Mouse (Mus musculus) liver, embryonic 11.5 days (tissue): ENCODE measurements at regions not wholly inside any gene's neighbourhood (a gene's known extent, or its start where the extent isn't known, plus 50 kb on each side); places are given as distances from the start of the nearest gene placed in this dataset.

Source experiments
- ATAC-seq: fragments of 200-750 bp; cut with Nextera tagmentation; replicated peaks from 2 replicates; pipeline ENCODE4 v1.8.0; 2017; ENCODE audit warnings: moderate number of reproducible peaks, mild to moderate bottlenecking, moderate TSS enrichment, moderate library complexity; ENCODE audit not compliant: low FRiP score
- DNase-seq: peaks from one replicate; pipeline ENCODE4 v3.0.0-alpha.2; 2017; ENCODE audit warnings: low spot score
- H3K27ac ChIP-seq: fragments of 300-500 bp; sonication (generic); 2 replicates; pipeline ENCODE4 v1.5.1; 2014; ENCODE audit warnings: mild to moderate bottlenecking, low read depth, low read length, control low read depth
- H3K27me3 ChIP-seq: fragments of 300-500 bp; sonication (generic); replicated peaks from 2 replicates; pipeline ENCODE4 v1.6.1; 2014; ENCODE audit warnings: low read length, mixed read lengths; ENCODE audit not compliant: control insufficient read depth, insufficient read depth
- H3K36me3 ChIP-seq: fragments of 300-500 bp; sonication (generic); 2 replicates; pipeline ENCODE4 v1.6.1; 2014; ENCODE audit warnings: mild to moderate bottlenecking, low read length, moderate library complexity, mixed read lengths; ENCODE audit not compliant: control insufficient read depth, insufficient read depth
- H3K4me1 ChIP-seq: fragments of 300-500 bp; sonication (generic); replicated peaks from 2 replicates; pipeline ENCODE4 v1.6.1; 2014; ENCODE audit warnings: low read length, mixed read lengths; ENCODE audit not compliant: control insufficient read depth, insufficient read depth
- H3K4me2 ChIP-seq: fragments of 300-500 bp; sonication (generic); 2 replicates; pipeline ENCODE4 v1.6.1; 2014; ENCODE audit warnings: mild to moderate bottlenecking, control low read depth, moderate library complexity
- H3K4me3 ChIP-seq: fragments of 300-500 bp; sonication (generic); 2 replicates; pipeline ENCODE4 v1.5.1; 2014; ENCODE audit warnings: low read depth, low read length, control low read depth
- H3K9ac ChIP-seq: fragments of 300-500 bp; sonication (generic); 2 replicates; pipeline ENCODE4 v1.6.1; 2014; ENCODE audit warnings: low read depth, low read length, control low read depth
- H3K9me3 ChIP-seq: fragments of 300-500 bp; sonication (generic); 2 replicates; pipeline ENCODE4 v1.6.1; 2016; ENCODE audit warnings: low read length, inconsistent platforms, mixed read lengths; ENCODE audit not compliant: control insufficient read depth
- WGBS: fragments of 180-500 bp; shearing (Covaris S2); extraction: QIAGEN DNeasy Blood & Tissue Kit; methylation state at CpG from one replicate; pipeline ENCODE4 v1.1.7; 2014; 5-methylcytosine and 5-hydroxymethylcytosine counted together

DNA sequence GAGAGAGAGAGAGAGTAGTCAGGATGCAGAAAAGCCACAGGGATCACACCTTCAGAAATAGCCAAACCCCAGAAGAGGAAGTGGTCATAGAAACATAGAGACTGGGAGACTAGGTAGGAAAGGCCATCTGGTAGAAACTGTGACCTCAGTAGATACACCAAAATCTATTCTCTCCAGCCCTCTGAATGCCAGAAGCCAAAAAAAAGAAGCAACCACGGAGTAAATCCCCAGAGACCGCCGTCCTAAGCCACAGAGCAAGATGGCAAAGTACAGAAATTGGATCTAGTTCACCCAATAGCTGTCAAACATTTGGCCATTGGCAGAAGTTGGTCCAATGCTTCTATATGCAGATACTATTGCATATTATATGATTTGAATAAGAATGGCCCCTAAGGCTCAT is 86.5 kb upstream of the Usp24 start:
- no peak overlapping the region for H3K4me2 ChIP-seq
- 43% methylated on average over 3 of the region's 3 CpGs for WGBS

DNA sequence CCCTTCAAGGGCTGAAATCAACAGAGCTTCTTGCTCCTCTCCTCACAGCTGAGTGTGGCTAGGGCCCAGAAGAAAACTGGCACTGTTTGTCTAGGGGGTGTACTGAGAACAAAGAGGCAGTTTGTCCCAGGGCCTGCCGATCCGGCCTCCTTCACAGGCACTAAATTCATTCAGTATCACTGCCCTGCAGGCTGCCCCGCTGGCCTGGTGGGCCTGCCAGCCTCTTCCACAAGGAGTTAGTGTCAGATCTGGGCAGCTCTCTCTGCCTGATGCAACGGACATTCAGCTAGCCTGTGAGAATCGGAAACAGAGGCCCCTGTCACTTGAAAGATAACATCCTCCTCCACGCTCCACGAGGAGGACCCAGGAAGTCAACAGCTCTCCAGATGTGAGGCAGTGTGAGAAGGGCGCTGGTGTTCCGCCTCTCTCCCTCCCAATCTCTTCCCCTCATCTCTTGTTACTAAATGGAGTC is 83.5 kb upstream of the Usp24 start:
- WGBS, result 11% methylated on average over 9 of the region's 9 CpGs
- peak overlapping the region; percentile 46 for H3K4me2 ChIP-seq
- peaks cover 15% of the 10 kb centered on the region for H3K4me1 ChIP-seq
- peak overlapping the region; percentile 67 for H3K27ac ChIP-seq
- DNase-seq (peak; percentile 62), ATAC-seq (peak; percentile 90)
- no peaks in the 10 kb centered on the region; the same call in 1 of the 2 replicates for H3K9me3 ChIP-seq
- no peaks in the 10 kb centered on the region for H3K27me3 ChIP-seq
- H3K9ac ChIP-seq, result peak overlapping the region; percentile 53; the same call in 1 of the 2 replicates
- H3K4me3 ChIP-seq, result no peak overlapping the region
- no peaks in the 10 kb centered on the region for H3K36me3 ChIP-seq

More for the DNA sequence above, 86.5 kb upstream of the Usp24 start:
- Histone ChIP-seq H3K9me3 (no peaks in the 10 kb centered on the region; the same call in 1 of the 2 replicates), H3K9ac (no peak overlapping the region), H3K4me3 (no peak overlapping the region), H3K27me3 (no peaks in the 10 kb centered on the region), H3K4me1 (peaks cover 15% of the 10 kb centered on the region), H3K36me3 (no peaks in the 10 kb centered on the region), H3K27ac (no peak overlapping the region)
- ATAC-seq (no peak), DNase-seq (no peak)

DNA sequence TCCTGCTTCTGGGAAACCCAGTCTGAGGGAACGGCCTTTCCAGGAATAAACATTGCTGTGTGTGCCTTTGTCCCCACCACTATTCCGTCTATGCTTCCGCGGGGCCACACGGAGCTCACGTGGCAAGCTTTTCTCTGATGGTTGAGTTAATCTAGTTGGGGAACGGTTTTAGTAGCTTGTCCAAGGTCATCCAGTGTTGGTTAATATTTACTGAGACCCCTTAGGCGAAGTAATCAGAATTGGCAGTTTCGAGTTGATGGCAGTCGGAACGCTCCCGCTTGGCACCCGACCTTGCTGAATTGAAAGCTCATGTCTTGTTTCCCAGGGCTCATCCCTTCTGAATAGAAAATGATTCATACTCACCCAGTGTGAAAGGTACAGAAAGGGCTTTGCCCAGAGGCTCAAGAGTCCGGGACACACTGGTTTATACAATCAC is 71.6 kb upstream of the Usp24 start:
- no peaks in the 10 kb centered on the region for H3K36me3 ChIP-seq
- peaks cover 5% of the 10 kb centered on the region for H3K4me1 ChIP-seq
- no peak overlapping the region for H3K9ac ChIP-seq
- ATAC-seq, result no peak
- no peak overlapping the region for H3K27ac ChIP-seq
- no peak overlapping the region for H3K4me2 ChIP-seq
- H3K9me3 ChIP-seq, result 0 out of 2 replicates have a peak, but pooled peaks cover 2% of the 10 kb centered on the region
- DNase-seq, result no peak
- H3K4me3 ChIP-seq, result no peak overlapping the region
- H3K27me3 ChIP-seq, result no peaks in the 10 kb centered on the region
- 87% methylated on average over 14 of the region's 14 CpGs for WGBS

DNA sequence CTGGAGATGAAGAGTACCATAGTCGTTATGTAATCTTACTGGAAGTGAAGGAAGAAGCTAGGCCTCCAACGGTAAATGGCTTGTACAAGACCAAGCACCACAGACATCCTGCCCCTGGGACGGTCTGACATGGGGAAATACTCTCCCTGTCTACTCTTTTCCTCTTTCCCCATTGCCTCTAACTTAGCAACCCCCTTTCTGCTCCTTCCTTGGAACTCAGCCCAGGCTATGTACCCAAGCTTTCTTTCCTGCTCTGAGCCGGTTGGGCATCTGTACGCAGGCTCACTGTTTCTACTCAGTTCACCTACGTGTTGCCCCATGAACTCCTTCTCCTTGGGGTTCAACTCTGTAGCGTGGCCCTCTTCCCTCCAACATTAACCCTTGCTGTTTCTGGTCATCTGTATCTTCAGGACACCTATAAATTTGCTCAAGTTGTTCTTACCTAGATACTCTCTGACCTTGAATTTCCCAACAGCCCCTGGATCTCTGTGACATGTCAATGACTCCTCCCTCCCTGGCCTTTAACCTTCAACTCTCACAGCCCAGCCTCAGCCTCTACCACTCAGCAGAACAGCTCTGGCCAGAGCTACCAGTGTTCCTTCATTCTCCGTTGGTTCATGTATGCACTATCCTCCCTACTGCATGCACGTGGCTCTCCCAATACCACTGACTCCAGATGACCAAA is 71.0 kb upstream of the Usp24 start:
- Histone ChIP-seq H3K27me3 (no peaks in the 10 kb centered on the region), H3K27ac (no peak overlapping the region), H3K4me2 (no peak overlapping the region), H3K36me3 (no peaks in the 10 kb centered on the region), H3K9ac (no peak overlapping the region), H3K4me1 (peaks cover 5% of the 10 kb centered on the region), H3K9me3 (0 out of 2 replicates have a peak, but pooled peaks cover 2% of the 10 kb centered on the region), H3K4me3 (no peak overlapping the region)
- ATAC-seq (no peak), DNase-seq (no peak)
- WGBS, result 78% methylated on average over 9 of the region's 9 CpGs

DNA sequence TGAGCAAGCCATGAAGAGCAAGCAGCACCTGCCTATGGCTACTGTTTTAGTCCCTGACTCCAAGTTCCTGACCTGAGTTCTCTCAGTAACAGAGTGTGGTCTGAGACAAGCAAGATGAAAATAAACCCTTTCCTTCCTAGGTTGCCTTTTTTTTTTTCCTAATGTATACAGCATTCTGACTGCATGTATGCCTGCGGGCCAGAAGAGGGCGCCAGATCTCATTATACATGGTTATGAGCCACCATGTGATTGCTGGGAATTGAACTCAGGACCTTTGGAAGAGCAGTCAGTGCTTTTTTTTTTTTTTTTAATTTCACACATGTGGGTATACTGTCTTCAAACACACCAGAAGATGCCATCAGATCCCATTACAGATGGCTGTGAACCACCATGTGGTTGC is 69.3 kb upstream of the Usp24 start:
- Histone ChIP-seq H3K9ac (no peak overlapping the region), H3K4me3 (no peak overlapping the region), H3K4me2 (no peak overlapping the region), H3K36me3 (no peaks in the 10 kb centered on the region), H3K27ac (no peak overlapping the region), H3K4me1 (peaks cover 10% of the 10 kb centered on the region), H3K9me3 (0 out of 2 replicates have a peak, but pooled peaks cover 2% of the 10 kb centered on the region), H3K27me3 (no peaks in the 10 kb centered on the region)
- ATAC-seq (no peak), DNase-seq (no peak)
- WGBS, result 81% methylated on average over 2 of the region's 2 CpGs

DNA sequence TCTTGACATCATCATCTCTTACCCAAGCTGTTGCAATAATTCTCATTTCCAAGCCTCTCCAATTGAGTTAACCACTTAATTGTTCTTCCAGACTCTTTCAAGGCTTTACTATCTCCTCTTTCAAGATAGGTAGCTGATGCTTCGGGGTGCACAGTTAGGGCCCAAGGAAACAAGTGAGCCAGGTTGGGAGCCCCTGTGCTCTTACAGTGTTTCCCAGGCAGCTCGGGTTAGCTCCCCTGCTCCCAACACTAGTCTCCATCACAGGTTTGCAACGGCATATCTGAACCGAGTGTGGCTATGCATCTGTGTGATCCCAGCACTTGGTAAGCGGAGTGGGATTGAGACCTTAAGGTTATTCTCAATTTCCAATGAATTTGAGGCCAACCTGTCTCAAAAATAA is 68.6 kb upstream of the Usp24 start:
- H3K36me3 ChIP-seq, result no peaks in the 10 kb centered on the region
- no peak overlapping the region for H3K9ac ChIP-seq
- H3K27ac ChIP-seq, result peak overlapping the region; percentile 71; the same call in 1 of the 2 replicates
- no peaks in the 10 kb centered on the region for H3K27me3 ChIP-seq
- 0 out of 2 replicates have a peak, but pooled peaks cover 2% of the 10 kb centered on the region for H3K9me3 ChIP-seq
- H3K4me3 ChIP-seq, result no peak overlapping the region
- no peak overlapping the region for H3K4me2 ChIP-seq
- peaks cover 10% of the 10 kb centered on the region for H3K4me1 ChIP-seq
- no peak for ATAC-seq
- no peak for DNase-seq
- 85% methylated on average over 5 of the region's 5 CpGs for WGBS

DNA sequence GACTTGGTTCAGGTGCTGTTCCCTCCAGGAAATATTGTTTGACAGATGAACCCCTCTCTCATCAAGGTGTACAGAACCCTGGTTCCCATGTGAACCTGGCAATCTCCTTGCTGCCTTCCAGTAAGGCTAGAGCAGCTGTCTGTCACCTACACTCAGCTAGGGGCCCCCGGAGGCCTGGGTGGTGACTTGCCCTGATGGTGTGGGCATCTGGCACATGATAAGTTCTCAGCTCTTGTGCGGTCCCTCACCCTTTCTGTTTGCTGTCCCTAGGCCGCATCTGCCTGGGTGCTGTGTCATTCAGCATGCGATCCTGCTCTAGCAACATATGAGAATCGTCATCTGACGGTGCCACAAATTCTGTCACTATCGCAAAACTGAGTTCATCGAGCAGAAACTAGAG is 67.7 kb upstream of the Usp24 start:
- 49% methylated on average over 8 of the region's 8 CpGs for WGBS
- peak overlapping the region; percentile 57 for H3K4me2 ChIP-seq
- H3K4me1 ChIP-seq, result peaks cover 10% of the 10 kb centered on the region
- no peak overlapping the region for H3K4me3 ChIP-seq
- DNase-seq (peak; percentile 58), ATAC-seq (peak; percentile 94)
- H3K9me3 ChIP-seq, result 0 out of 2 replicates have a peak, but pooled peaks cover 2% of the 10 kb centered on the region
- H3K27me3 ChIP-seq, result no peaks in the 10 kb centered on the region
- H3K36me3 ChIP-seq, result no peaks in the 10 kb centered on the region
- H3K27ac ChIP-seq, result peak overlapping the region; percentile 92
- H3K9ac ChIP-seq, result peak overlapping the region; percentile 49

DNA sequence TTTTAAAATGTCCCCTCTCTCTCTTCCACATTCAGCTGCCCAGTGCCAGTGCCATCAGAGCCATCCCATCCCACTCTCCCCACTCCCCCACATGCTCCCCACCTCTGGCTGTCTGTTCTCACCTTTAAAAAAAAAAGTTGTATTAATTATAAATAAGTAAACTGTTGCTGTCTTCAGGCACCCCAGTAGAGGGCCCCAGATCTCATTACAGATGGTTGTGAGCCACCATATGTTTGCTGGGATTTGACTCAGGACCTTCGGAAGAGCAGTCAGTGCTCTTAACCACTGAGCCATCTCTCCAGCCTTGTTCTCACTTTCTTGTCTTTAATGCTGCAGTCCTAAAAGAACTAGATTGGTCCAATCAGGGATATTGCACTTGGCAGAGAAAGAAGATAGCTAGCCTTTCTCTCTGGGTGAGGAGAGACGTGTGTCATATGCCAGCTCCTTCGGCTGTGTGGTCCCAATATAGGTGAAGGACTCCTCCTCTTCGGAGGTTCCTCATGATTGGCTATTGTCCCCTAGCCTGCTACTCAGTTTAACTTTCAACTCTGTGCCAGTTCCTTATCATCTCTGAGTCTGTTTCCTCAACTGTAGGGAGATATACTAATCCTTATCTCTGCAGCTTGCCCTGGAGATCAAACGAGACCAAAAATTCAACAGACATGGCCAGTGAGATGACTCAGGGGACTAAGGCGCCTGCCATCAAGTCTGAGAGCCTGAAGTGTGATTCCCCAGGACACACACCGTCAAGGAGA is 66.8 kb upstream of the Usp24 start:
- Histone ChIP-seq H3K9me3 (0 out of 2 replicates have a peak, but pooled peaks cover 2% of the 10 kb centered on the region), H3K27me3 (no peaks in the 10 kb centered on the region), H3K36me3 (no peaks in the 10 kb centered on the region), H3K27ac (peak overlapping the region; percentile 92), H3K4me2 (peak overlapping the region; percentile 57), H3K4me3 (no peak overlapping the region), H3K4me1 (peaks cover 10% of the 10 kb centered on the region), H3K9ac (peak overlapping the region; percentile 49; the same call in 1 of the 2 replicates)
- DNase-seq (no peak), ATAC-seq (peak; percentile 85)
- 26% methylated on average over 7 of the region's 7 CpGs for WGBS
